ENCODE assay signal across 24 mouse cellular contexts in genomic region chr6:53209398-53209797, GRCm38 (mm10).
"Had no signal": no experiment of that assay in that cellular context is flagged by ENCODE, and none has a peak within 500 bp of the region (broad histone marks: within the 10 kb centered on the region; RNA-seq: fewer than 3 reads in every experiment).

No protein-coding gene starts in this region.

- DNase-seq: gastrocnemius, adult 2 months; gastrocnemius, postnatal 10 days; gastrocnemius, postnatal 25 days; heart, adult 2 months; heart, postnatal 10 days; heart, postnatal 4 days; kidney, adult 18-20 months; kidney, adult 8-10 months; kidney, postnatal 10 days; kidney, postnatal 25 days; kidney, postnatal 4 days had no signal

- H3K36me3 ChIP-seq: heart, embryonic 12.5 days; hindbrain, embryonic 10.5 days; hindbrain, embryonic 12.5 days; intestine, embryonic 15.5 days; limb, embryonic 13.5 days; limb, embryonic 15.5 days; liver, embryonic 12.5 days had no signal

- H3K9me3 ChIP-seq: heart, embryonic 12.5 days; hindbrain, embryonic 10.5 days; hindbrain, embryonic 12.5 days; intestine, embryonic 15.5 days; limb, embryonic 13.5 days; limb, embryonic 15.5 days; liver, embryonic 12.5 days had no signal

- H3K4me3 ChIP-seq: gastrocnemius, adult 2 months; heart, adult 2 months; heart, embryonic 12.5 days; hindbrain, embryonic 10.5 days; hindbrain, embryonic 12.5 days; intestine, embryonic 15.5 days; layer of hippocampus, adult 2 months; left cerebral cortex, adult 2 months; limb, embryonic 13.5 days; limb, embryonic 15.5 days; liver, embryonic 12.5 days had no signal

- H3K9ac ChIP-seq: heart, embryonic 12.5 days; hindbrain, embryonic 12.5 days; hindbrain, embryonic 14.5 days; intestine, embryonic 15.5 days; limb, embryonic 13.5 days; limb, embryonic 15.5 days; liver, embryonic 12.5 days had no signal

- H3K27me3 ChIP-seq: hindbrain, embryonic 12.5 days; intestine, embryonic 15.5 days had no signal

- H3K4me2 ChIP-seq: heart, embryonic 12.5 days; hindbrain, embryonic 12.5 days; hindbrain, embryonic 14.5 days; intestine, embryonic 15.5 days; limb, embryonic 13.5 days; limb, embryonic 15.5 days; liver, embryonic 12.5 days had no signal

- H3K4me1 ChIP-seq: hindbrain, embryonic 10.5 days; hindbrain, embryonic 12.5 days; liver, embryonic 12.5 days had no signal

- H3K27ac ChIP-seq: gastrocnemius, adult 2 months; heart, adult 2 months; hindbrain, embryonic 10.5 days; hindbrain, embryonic 12.5 days; hindbrain, embryonic 14.5 days; intestine, embryonic 15.5 days; layer of hippocampus, adult 2 months; left cerebral cortex, adult 2 months; limb, embryonic 13.5 days; limb, embryonic 15.5 days; liver, embryonic 12.5 days had no signal

- ATAC-seq: hindbrain, embryonic 16.5 days; inflammation-experienced regulatory T-cells, adult 6 months; intestine, embryonic 15.5 days; intestine, postnatal 0 days; liver, embryonic 12.5 days had no signal
